Mouse (Mus musculus) small intestine, adult 2 months (tissue): ENCODE data around the gene 4931409K22Rik.

Experiments used
- CTCF ChIP-seq: fragments of 200-500 bp; IDR thresholded peaks from 2 replicates; pipeline ENCODE4 v1.5.1; 2012; ENCODE audit warnings: low read depth, mild to moderate bottlenecking, control low read depth, inconsistent platforms, low read length, moderate library complexity, mixed read lengths; ENCODE audit not compliant: insufficient replicate concordance, insufficient read length; ENCODE audit errors: extremely low read depth
- POLR2A ChIP-seq: fragments of 200-500 bp; IDR thresholded peaks from 2 replicates; pipeline ENCODE4 v1.6.1; 2012; ENCODE audit warnings: low read depth, mild to moderate bottlenecking, control low read depth, inconsistent platforms, low read length, moderate library complexity

- TF ChIP-seq CTCF (no peak), POLR2A (no peak)
These were observed 36.6 kb upstream of the 4931409K22Rik start for GRCm38 (mm10) chr5:24593230-24593629.
